Mouse (Mus musculus): ENCODE data around the gene Gpr180.
"Not testable (repeated sequence)": the region's sequence is repeated elsewhere in the genome, so short reads cannot be mapped to it uniquely, and the experiment has no call there.

Gpr180 gene

DNA sequence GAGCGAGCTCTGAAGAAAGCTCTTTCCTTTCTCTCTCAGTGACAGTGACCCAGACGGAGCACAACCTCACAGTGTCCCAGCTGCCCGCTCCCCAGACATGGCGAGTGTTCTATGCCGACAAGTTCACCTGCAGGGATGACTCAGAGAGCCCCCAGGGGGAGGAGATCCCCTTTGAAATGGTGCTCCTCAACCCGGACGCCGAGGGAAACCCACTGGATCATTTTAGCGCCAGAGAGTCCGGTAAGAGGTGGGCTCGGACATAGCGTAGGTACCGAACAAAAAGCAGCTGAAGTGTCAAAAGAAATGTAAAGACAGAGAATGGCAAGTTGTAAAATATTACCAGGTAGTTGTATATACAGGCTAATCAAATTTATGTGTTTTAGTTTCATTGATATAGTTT lies 11.1 kb downstream of the Gpr180 start:
- TF ChIP-seq NANOG (IDR thresholded peaks at IDR 0.05; ENCODE audit: borderline replicate concordance, low read length) (no peak), POU5F1 (IDR thresholded peaks at IDR 0.05; ENCODE audit: borderline replicate concordance, low read length) (no peak), CTCF (conservative IDR thresholded peaks at IDR 0.05; ENCODE audit: low read length) (no peak)
- H3K4me3 ChIP-seq (replicated peaks; ENCODE audit: low read length) = no peak overlapping the region
- H3K9me3 ChIP-seq (ENCODE audit: low read length) = no peaks in the 10 kb centered on the region
- H3K4me1 ChIP-seq (replicated peaks; ENCODE audit: low read depth, low read length) = no peaks in the 10 kb centered on the region
- H3K36me3 ChIP-seq (ENCODE audit: insufficient read depth, low read length) = peaks cover 26% of the 10 kb centered on the region
- no peaks in the 10 kb centered on the region for H3K27me3 ChIP-seq (ENCODE audit: insufficient read depth, low read length)

DNA sequence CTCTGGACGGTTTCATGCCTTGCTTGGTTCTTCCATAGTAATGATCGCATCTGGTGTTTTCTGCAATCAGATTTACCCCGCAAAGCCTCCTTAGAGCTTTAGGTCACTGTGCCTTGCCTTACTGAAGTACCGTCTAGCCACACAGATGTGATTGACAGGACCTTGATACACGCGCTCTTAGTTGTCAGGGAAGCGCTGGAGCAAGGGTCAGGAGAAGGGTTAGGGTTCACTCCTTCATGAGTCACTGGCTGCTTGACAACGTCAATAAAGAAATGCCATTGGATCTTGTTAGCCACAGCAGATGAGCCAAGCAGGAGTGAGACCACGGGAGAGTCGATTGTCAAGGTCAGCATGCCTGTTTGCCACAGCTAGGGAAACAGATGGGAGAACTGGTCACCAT lies 11.6 kb downstream of the Gpr180 start:
- Histone ChIP-seq H3K27me3 (ENCODE audit: insufficient read depth, low read length) (no peaks in the 10 kb centered on the region), H3K4me1 (replicated peaks; ENCODE audit: low read depth, low read length) (no peaks in the 10 kb centered on the region), H3K9me3 (ENCODE audit: low read length) (peaks cover 2% of the 10 kb centered on the region; the same call in 1 of the 2 replicates), H3K36me3 (ENCODE audit: insufficient read depth, low read length) (peaks cover 31% of the 10 kb centered on the region), H3K4me3 (replicated peaks; ENCODE audit: low read length) (no peak overlapping the region)
- no peak for TF ChIP-seq CTCF (conservative IDR thresholded peaks at IDR 0.05; ENCODE audit: low read length)
- no peak for TF ChIP-seq NANOG (IDR thresholded peaks at IDR 0.05; ENCODE audit: borderline replicate concordance, low read length)
- no peak for TF ChIP-seq POU5F1 (IDR thresholded peaks at IDR 0.05; ENCODE audit: borderline replicate concordance, low read length)

DNA sequence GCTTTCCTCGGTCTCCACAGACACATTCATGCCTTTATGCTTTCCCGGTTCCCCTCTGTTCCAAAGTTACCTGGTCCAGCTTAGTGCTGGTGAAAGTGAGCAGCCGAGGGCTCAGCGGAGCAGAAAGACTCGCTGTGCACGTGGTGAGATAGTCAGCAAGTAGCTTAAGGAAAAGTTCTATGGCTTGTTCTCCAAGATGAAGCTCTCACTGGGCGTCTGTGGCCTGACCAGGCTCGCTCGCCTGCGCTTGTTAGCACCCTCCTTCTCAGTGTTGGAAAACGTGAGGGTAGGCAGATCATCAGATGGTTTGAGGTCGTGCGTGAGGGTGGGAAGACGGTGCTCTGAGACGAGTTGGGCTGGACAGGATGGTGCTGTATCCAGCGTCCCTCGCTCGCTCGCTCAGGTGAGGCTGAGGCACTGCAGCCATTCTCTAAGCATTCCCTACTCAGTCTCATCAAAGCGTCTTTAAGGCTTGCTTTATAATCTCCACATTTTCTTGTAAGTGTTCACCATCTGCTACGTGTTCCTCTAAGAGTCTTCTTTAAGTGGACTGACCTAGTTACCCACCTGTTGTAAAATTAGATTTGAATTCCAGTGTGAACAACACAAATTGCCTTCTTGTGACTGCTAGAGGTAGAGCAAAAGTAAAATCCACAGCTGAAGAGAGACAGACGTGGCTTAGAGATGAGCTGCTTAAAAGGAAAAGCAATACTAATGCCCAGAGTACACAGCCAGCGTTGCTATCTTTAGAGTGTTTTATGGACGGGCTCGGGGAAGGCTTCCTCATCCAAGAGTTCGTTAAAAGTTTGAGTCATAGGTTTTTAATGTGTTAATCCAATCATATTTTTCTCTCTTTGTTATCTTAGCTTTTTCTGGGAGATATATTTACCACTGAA lies 13.9 kb downstream of the Gpr180 start:
- Histone ChIP-seq H3K36me3 (ENCODE audit: insufficient read depth, low read length) (peaks cover 48% of the 10 kb centered on the region), H3K9me3 (ENCODE audit: low read length) (peaks cover 15% of the 10 kb centered on the region), H3K4me1 (replicated peaks; ENCODE audit: low read depth, low read length) (no peaks in the 10 kb centered on the region), H3K27me3 (ENCODE audit: insufficient read depth, low read length) (no peaks in the 10 kb centered on the region), H3K4me3 (replicated peaks; ENCODE audit: low read length) (no peak overlapping the region)
- TF ChIP-seq CTCF (conservative IDR thresholded peaks at IDR 0.05; ENCODE audit: low read length) (no peak), NANOG (IDR thresholded peaks at IDR 0.05; ENCODE audit: borderline replicate concordance, low read length) (no peak), POU5F1 (IDR thresholded peaks at IDR 0.05; ENCODE audit: borderline replicate concordance, low read length) (no peak)

DNA sequence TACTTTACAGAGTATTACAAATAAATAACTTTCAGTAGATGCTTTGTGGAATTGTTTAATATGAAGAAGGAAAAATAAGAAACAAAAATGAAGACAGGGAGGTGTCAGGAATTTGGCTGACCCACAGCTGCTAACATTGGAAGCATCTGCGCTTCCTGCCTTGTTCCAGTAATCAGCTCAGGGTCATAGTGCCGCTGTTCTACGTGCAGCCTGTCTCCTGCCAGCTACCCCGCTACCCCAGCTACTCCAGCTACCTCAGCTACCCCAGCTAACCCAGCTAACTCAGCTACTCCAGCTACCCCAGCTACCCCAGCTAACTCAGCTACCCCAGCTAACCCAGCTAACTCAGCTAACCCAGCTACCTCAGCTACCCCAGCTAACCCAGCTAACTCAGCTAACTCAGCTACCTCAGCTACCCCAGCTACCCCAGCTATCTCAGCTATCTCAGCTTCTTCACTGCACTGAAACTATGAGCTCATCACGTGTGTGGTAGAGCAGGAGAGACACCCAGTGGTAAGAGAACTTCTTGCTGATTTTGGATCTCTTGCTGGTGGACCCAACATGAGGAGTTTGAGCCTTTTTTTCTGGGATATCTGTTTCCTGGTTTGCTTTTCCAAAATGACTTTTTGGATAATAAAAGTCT lies 14.8 kb downstream of the Gpr180 start:
- H3K9me3 ChIP-seq (ENCODE audit: low read length) = peaks cover 23% of the 10 kb centered on the region
- no peak for TF ChIP-seq CTCF (conservative IDR thresholded peaks at IDR 0.05; ENCODE audit: low read length)
- no peaks in the 10 kb centered on the region for H3K27me3 ChIP-seq (ENCODE audit: insufficient read depth, low read length)
- no peaks in the 10 kb centered on the region for H3K4me1 ChIP-seq (replicated peaks; ENCODE audit: low read depth, low read length)
- H3K36me3 ChIP-seq (ENCODE audit: insufficient read depth, low read length) = peaks cover 51% of the 10 kb centered on the region
- no peak overlapping the region for H3K4me3 ChIP-seq (replicated peaks; ENCODE audit: low read length)

DNA sequence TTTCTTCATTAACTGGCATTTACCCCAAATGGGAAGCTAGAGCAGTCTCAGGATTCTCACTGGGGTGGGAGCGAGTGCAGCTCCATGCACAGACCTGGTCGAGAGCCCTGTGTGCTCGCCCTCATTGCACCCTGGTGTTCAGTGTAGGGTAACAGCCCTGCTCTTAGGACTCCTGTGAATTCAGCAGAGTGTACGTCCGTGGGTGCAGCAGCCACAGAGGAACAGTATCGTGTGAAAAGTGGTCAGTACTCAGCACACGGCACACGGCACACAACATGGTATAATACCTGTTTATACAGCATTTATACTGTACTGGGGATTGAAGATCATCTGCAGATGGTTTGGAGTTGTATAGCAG lies 15.3 kb downstream of the Gpr180 start:
- Histone ChIP-seq H3K9me3 (ENCODE audit: low read length) (peaks cover 26% of the 10 kb centered on the region), H3K36me3 (ENCODE audit: insufficient read depth, low read length) (peaks cover 51% of the 10 kb centered on the region), H3K4me1 (replicated peaks; ENCODE audit: low read depth, low read length) (no peaks in the 10 kb centered on the region), H3K4me3 (replicated peaks; ENCODE audit: low read length) (no peak overlapping the region), H3K27me3 (ENCODE audit: insufficient read depth, low read length) (no peaks in the 10 kb centered on the region)
- TF ChIP-seq NANOG (IDR thresholded peaks at IDR 0.05; ENCODE audit: borderline replicate concordance, low read length) (no peak), POU5F1 (IDR thresholded peaks at IDR 0.05; ENCODE audit: borderline replicate concordance, low read length) (no peak), CTCF (conservative IDR thresholded peaks at IDR 0.05; ENCODE audit: low read length) (no peak)

DNA sequence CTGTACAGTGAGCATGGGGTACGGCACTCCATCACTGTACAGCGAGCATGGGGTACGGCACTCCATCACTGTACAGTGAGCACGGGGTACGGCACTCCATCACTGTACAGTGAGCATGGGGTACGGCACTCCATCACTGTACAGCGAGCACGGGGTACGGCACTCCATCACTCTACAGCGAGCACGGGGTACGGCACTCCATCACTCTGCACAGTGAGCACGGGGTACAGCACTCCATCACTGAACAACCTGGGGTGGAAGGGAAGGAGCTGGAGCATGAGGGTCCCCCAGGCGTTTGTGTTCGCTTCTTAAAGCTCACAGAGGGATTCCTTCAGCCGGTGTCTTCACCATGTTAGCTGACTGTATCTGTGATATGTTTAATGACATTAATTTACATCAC lies 19.1 kb downstream of the Gpr180 start:
- H3K4me3 ChIP-seq (replicated peaks; ENCODE audit: low read length); H3K27me3 ChIP-seq (ENCODE audit: insufficient read depth, low read length); H3K4me1 ChIP-seq (replicated peaks; ENCODE audit: low read depth, low read length): not testable (repeated sequence)
- Histone ChIP-seq H3K36me3 (ENCODE audit: insufficient read depth, low read length) (peaks cover 61% of the 10 kb centered on the region), H3K9me3 (ENCODE audit: low read length) (peaks cover 26% of the 10 kb centered on the region)

DNA sequence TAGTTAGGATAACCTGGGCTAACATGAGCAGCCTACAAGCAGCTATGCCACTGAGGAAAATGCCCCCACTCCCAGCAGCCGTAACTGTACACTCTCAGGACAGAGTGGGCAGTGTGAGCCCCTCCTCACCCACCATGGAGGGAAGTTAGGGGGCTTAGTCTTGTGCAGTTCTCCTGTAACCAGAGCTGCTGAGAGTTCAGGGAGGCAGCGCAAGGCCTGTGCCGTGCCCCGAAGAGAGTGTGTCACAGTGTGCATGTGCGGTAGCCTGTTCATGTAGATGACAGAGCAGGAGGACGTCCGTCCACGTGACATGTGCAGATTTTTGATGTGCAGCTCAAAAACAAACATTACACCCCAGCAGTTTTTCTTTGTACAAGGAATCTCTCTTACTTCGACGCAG lies 19.8 kb downstream of the Gpr180 start:
- H3K4me3 ChIP-seq (replicated peaks; ENCODE audit: low read length) = no peak overlapping the region
- H3K36me3 ChIP-seq (ENCODE audit: insufficient read depth, low read length) = peaks cover 66% of the 10 kb centered on the region
- H3K9me3 ChIP-seq (ENCODE audit: low read length) = peaks cover 26% of the 10 kb centered on the region
- TF ChIP-seq POU5F1 (IDR thresholded peaks at IDR 0.05; ENCODE audit: borderline replicate concordance, low read length) (no peak), CTCF (conservative IDR thresholded peaks at IDR 0.05; ENCODE audit: low read length) (no peak), NANOG (IDR thresholded peaks at IDR 0.05; ENCODE audit: borderline replicate concordance, low read length) (no peak)
- 0 out of 2 replicates have a peak, but pooled peaks cover 9% of the 10 kb centered on the region for H3K4me1 ChIP-seq (replicated peaks; ENCODE audit: low read depth, low read length)
- H3K27me3 ChIP-seq (ENCODE audit: insufficient read depth, low read length) = no peaks in the 10 kb centered on the region

DNA sequence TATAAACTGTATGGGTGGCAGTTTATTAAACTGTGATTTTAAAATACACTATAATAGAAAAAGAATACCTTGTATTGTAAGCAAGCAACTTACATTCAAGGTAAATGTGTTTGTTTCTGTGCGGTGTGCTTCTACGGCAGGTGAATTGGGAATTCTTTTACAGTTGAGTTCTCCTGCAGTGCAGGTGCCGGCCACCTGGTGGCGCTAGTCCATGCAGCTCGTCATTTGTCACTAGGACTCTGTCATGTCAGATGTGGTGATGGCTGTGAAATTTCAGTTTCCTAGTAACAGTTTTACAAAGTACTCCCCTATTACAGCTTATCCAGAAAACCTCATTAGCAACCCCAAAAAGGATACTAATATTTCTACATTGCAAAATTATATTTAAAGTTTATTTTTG lies 20.2 kb downstream of the Gpr180 start:
- Histone ChIP-seq H3K4me1 (replicated peaks; ENCODE audit: low read depth, low read length) (0 out of 2 replicates have a peak, but pooled peaks cover 9% of the 10 kb centered on the region), H3K9me3 (ENCODE audit: low read length) (peaks cover 26% of the 10 kb centered on the region), H3K27me3 (ENCODE audit: insufficient read depth, low read length) (no peaks in the 10 kb centered on the region), H3K36me3 (ENCODE audit: insufficient read depth, low read length) (peaks cover 66% of the 10 kb centered on the region), H3K4me3 (replicated peaks; ENCODE audit: low read length) (no peak overlapping the region)
- TF ChIP-seq NANOG (IDR thresholded peaks at IDR 0.05; ENCODE audit: borderline replicate concordance, low read length) (no peak), POU5F1 (IDR thresholded peaks at IDR 0.05; ENCODE audit: borderline replicate concordance, low read length) (no peak), CTCF (conservative IDR thresholded peaks at IDR 0.05; ENCODE audit: low read length) (peak; percentile 70)

Data from E14TG2a.4 (cell line).